Mouse (Mus musculus): ENCODE data around the gene Dvl2.

DNA sequence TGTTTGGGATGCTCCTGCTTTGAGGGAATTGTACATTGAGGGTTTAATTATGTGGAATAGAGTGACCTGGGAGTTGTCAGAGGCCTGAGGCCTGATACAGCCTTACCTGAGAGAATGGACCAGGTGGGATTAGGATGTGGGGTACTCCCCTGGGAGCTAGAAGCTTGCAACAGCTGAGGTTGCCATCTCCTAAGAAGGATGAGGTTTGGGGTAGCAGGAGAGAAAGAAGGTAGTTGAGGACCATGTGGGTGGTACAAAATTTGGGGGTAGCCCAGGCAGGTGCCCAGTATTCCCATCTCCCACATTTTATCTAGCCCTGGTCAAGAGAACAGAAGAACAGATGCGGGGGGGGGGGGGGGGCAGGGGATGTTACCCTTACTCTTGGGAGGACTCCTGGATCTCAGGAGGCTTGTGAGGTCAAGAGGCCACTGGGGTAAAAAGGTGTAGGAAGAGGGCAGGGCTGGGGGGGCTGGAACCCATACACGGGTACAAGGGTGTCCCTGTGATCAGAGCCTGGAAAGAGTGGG, 19.2 kb downstream of the Dvl2 start:
- TF ChIP-seq CTCF (IDR thresholded peaks at IDR 0.05; ENCODE audit: low read depth, low read length) (no peak), GATA1 (IDR thresholded peaks at IDR 0.05; ENCODE audit: borderline replicate concordance, low read length) (no peak), POLR2AphosphoS5 (IDR thresholded peaks at IDR 0.05; ENCODE audit: insufficient replicate concordance, low read depth, low read length) (no peak), TAL1 (conservative IDR thresholded peaks at IDR 0.05; ENCODE audit: low read depth, low read length) (no peak), GATA2 (IDR thresholded peaks at IDR 0.05; ENCODE audit: borderline replicate concordance, low read depth, low read length) (no peak)

Measured in G1E (cell line).